Mouse (Mus musculus) bone marrow, adult 2 months (tissue): ENCODE results near the gene Drd4. TPM values are rescaled to one million over a fixed set of nuclear protein-coding genes. Genes with fewer than 3 reads are reported as not detected.
A peak's percentile ranks its signal among the peaks of the same experiment; 100 is the strongest.

Experiments used
- H3K27ac ChIP-seq: fragments of 200-500 bp; 2 replicates; pipeline ENCODE4 v1.5.1; 2012; ENCODE audit warnings: low read depth, mild to moderate bottlenecking, control low read depth, inconsistent platforms, low read length; ENCODE audit not compliant: control insufficient read depth, poor library complexity, insufficient read depth
- H3K4me1 ChIP-seq: fragments of 200-500 bp; 2 replicates; pipeline ENCODE4 v1.6.1; 2011; ENCODE audit warnings: low read length; ENCODE audit not compliant: control insufficient read depth, insufficient read depth
- H3K4me3 ChIP-seq: fragments of 200-500 bp; replicated peaks from 2 replicates; pipeline ENCODE3; 2011; ENCODE audit warnings: mild to moderate bottlenecking, low read depth, low read length, control low read depth; ENCODE audit not compliant: control insufficient read depth
- CTCF ChIP-seq: fragments of 200-500 bp; IDR thresholded peaks from 2 replicates; pipeline ENCODE4 v1.5.1; 2011; ENCODE audit warnings: low read length, control low read depth; ENCODE audit not compliant: control insufficient read depth, insufficient read depth
- POLR2A ChIP-seq: fragments of 200-500 bp; IDR thresholded peaks from 2 replicates; pipeline ENCODE4 v1.6.1; 2011; ENCODE audit warnings: low read depth, mild to moderate bottlenecking, control low read depth, low read length, borderline replicate concordance; ENCODE audit not compliant: control insufficient read depth
- WGBS: fragments of 180-500 bp; shearing (Covaris S2); methylation state at CpG from one replicate; pipeline ENCODE4 v1.1.7; 2018; 5-methylcytosine and 5-hydroxymethylcytosine counted together
- polyA plus RNA-seq: library from polyadenylated mRNA; stranded (reverse); fragments of >200 nt; gene quantifications from 2 replicates; pipeline ENCODE4 v1.2.4, GENCODE M21; 2011; ENCODE audit warnings: low replicate concordance; ENCODE audit not compliant: missing spikeins, insufficient read depth, insufficient read length

The Drd4 gene
- polyA plus RNA-seq, 1 experiment: not detected

- Histone ChIP-seq H3K4me3 (no peak within 1 kb of the TSS), H3K27ac (no peak within 1 kb of the TSS), H3K4me1 (no peaks in the 10 kb centered on the region; the same call in 1 of the 2 replicates)
- TF ChIP-seq CTCF: no peak
- no peak; the same call in 1 of the 2 replicates for TF ChIP-seq POLR2A
- 11% methylated on average over 46 of the region's 46 CpGs for WGBS
These were observed 12.8 kb upstream of the Drd4 start, which contains the start of gene Sct for GRCm38 (mm10) chr7:141278766-141279590. TSS of gene Sct (minus strand) at chr7:141279133.

- TF ChIP-seq POLR2A: no peak
- no peak for TF ChIP-seq CTCF
- Histone ChIP-seq H3K27ac (no peak overlapping the region), H3K4me1 (no peaks in the 10 kb centered on the region; the same call in 1 of the 2 replicates), H3K4me3 (no peak overlapping the region)
- WGBS: 79% methylated on average over 6 of the region's 6 CpGs
These were observed 10.4 kb upstream of the Drd4 start for GRCm38 (mm10) chr7:141281442-141281841.

DNA sequence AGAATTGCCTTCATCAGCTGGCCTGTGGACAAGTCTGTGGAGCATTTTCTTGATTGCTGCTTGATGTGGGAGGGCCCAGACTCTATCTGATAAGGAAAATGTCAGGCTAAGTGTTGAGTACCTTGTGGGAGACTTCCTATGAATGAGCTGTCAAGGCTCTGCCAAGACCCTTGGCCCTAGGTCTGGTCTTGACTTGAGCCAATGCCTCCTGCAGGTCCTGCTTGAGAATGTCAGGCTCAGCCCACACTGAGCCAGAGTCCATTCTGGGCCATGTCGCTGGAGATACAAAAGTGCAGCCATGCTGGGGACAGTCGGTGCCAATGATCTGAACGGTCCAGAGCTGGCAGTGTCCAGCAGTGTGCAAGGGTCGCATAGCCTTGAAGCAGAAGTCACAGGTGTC is 9.1 kb upstream of the Drd4 start:
- no peaks in the 10 kb centered on the region; the same call in 1 of the 2 replicates for H3K4me1 ChIP-seq
- no peak overlapping the region for H3K4me3 ChIP-seq
- H3K27ac ChIP-seq: no peak overlapping the region; the same call in 1 of the 2 replicates
- TF ChIP-seq POLR2A: no peak
- no peak for TF ChIP-seq CTCF
- 89% methylated on average over 4 of the region's 4 CpGs for WGBS

DNA sequence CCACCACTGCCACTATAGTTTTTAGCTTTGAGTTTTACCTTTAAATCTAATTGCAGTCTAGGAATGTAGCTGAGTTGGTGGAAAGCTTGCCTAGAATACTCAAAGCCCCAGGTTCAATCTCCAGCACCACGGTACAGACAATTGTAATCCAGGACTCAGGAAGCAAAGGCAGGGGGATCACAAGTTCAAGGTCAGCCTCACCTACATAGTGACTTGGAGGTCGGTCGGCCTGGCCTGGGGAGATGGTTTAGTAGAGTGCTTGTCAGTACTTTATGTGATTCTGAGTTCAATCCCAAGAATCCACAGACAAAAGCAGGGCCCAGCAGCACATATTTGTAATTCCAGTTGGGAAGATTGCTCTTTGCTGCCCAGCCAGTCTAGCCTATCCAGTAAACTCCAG is 3.8 kb upstream of the Drd4 start:
- no peak overlapping the region for H3K27ac ChIP-seq
- TF ChIP-seq POLR2A: no peak
- TF ChIP-seq CTCF: no peak
- no peaks in the 10 kb centered on the region; the same call in 1 of the 2 replicates for H3K4me1 ChIP-seq
- WGBS: 82% methylated on average over 3 of the region's 3 CpGs
- no peak overlapping the region for H3K4me3 ChIP-seq

GRCm38 (mm10) chr7:141292583-141293388 is 980 bp downstream of the Drd4 start:
- Histone ChIP-seq H3K4me1 (no peaks in the 10 kb centered on the region; the same call in none of the 2 replicates), H3K4me3 (no peak overlapping the region), H3K27ac (no peak overlapping the region)
- no peak for TF ChIP-seq POLR2A
- no peak for TF ChIP-seq CTCF
- WGBS: 54% methylated on average over 15 of the region's 15 CpGs

GRCm38 (mm10) chr7:141293852-141294471 is 2.2 kb downstream of the Drd4 start:
- TF ChIP-seq POLR2A (peak; percentile 31; the same call in 1 of the 2 replicates), CTCF (peak; percentile 9; the same call in 1 of the 2 replicates)
- WGBS: 2% methylated on average over 53 of the region's 53 CpGs
- no peak overlapping the region for H3K27ac ChIP-seq
- no peak overlapping the region for H3K4me3 ChIP-seq
- no peaks in the 10 kb centered on the region; the same call in none of the 2 replicates for H3K4me1 ChIP-seq

DNA sequence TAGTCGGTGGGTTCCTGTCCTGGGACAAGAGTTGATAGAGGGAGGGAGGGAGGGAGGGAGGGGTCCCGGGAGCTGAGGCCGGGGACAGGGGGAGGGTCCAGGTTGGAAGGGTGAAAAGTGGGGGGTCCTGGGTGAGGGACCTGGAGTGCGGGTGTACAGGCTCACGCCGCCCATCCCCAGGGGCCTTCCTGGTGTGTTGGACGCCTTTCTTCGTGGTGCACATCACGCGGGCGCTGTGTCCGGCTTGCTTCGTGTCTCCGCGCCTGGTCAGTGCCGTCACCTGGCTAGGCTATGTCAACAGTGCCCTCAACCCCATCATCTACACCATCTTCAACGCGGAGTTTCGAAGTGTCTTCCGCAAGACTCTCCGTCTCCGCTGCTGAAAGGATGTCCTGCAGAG is 2.7 kb downstream of the Drd4 start:
- no peak for TF ChIP-seq POLR2A
- no peak for TF ChIP-seq CTCF
- Histone ChIP-seq H3K4me3 (no peak overlapping the region), H3K4me1 (no peaks in the 10 kb centered on the region; the same call in none of the 2 replicates), H3K27ac (no peak overlapping the region)
- WGBS: 10% methylated on average over 22 of the region's 22 CpGs
